Mouse (Mus musculus) E14TG2a.4 (cell line): Measurements from ENCODE around the gene Cerk.
"Not testable (repeated sequence)": the region's sequence is repeated elsewhere in the genome, so short reads cannot be mapped to it uniquely, and the experiment has no call there.

Source experiments
- CTCF ChIP-seq: conservative IDR thresholded peaks from 2 replicates; pipeline ENCODE4 v1.5.1; 2014; ENCODE audit warnings: low read length
- NANOG ChIP-seq: IDR thresholded peaks from 2 replicates; pipeline ENCODE4 v1.6.1; 2014; ENCODE audit warnings: borderline replicate concordance, low read length, mixed read lengths
- POU5F1 ChIP-seq: IDR thresholded peaks from 2 replicates; pipeline ENCODE4 v1.6.1; 2014; ENCODE audit warnings: low read length, borderline replicate concordance

DNA sequence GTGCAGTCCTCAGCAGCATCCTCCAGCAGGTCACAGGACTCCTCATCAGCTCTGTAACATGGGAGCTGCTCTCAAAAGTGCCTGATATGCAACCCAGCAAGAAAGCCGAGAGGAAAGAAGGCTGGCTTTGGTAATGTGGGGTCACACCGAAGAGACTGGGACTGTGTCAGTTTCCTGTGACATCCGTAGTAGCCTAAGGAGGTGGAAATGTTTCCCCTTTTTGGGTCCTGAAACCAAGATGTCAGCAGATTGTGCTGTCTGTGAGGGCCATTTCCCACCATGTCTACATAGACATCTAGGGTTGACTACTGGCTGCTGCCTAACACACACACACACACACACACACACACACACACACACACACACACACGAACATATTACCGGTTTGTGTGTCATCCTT is 26.3 kb upstream of the Cerk start:
- TF ChIP-seq CTCF, NANOG, POU5F1: not testable (repeated sequence)
